Comparison of ENCODE assay signal across 20 mouse cellular contexts in the genomic region with DNA sequence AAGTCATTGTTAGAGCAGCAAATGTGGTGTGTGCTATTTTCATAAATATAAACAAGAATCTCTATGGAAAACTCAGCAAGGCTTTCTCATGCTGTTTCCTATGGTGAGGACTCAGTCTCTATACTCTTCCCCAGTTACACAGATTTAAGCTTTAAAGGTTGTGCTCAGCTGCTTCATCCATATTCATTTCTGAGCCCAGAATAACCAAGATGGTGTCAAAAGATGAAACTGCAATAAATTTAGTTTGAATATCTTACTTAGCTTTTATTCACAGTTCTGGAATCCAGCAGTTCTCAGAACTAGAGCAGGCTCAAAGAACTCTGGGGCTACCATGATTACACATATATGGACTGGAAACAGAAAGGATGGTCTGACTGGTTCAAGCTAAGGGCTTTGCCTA. TPM values are rescaled to one million over a fixed set of nuclear protein-coding genes. Genes with fewer than 3 reads are reported as not detected.
"Had no signal": no experiment of that assay in that cellular context is flagged by ENCODE, and none has a peak within 500 bp of the region (broad histone marks: within the 10 kb centered on the region; RNA-seq: fewer than 3 reads in every experiment).

No protein-coding gene starts in this region.

- ATAC-seq: midbrain, embryonic 16.5 days had no signal

- H3K27ac ChIP-seq: midbrain, embryonic 10.5 days; midbrain, embryonic 12.5 days; neural tube, embryonic 13.5 days; neural tube, embryonic 15.5 days had no signal

- H3K4me3 ChIP-seq: midbrain, embryonic 10.5 days; midbrain, embryonic 12.5 days; myocyte; neural tube, embryonic 13.5 days; neural tube, embryonic 15.5 days had no signal

- DNase-seq: lung, adult 18-20 months; lung, embryonic 14.5 days; lung, postnatal 10 days; lung, postnatal 4 days; midbrain, embryonic 14.5 days; retina, postnatal 1 day; right cerebral cortex, postnatal 25 days; right cerebral cortex, postnatal 4 days; spleen, adult 18-20 months; thymus, adult 18-20 months; thymus, postnatal 14 days; thymus, postnatal 36 days had no signal

RNA-seq across cellular contexts. Expression of gene Olfr878, which starts 16.5 kb away (rescaled TPM):
- total RNA-seq: megakaryocyte, adult 5-6 weeks; megakaryocyte-erythroid progenitor cell, adult 5-6 weeks had no signal

RNA-seq across cellular contexts. Expression of gene Olfr145, which starts 37.6 kb away (rescaled TPM):
- total RNA-seq: megakaryocyte, adult 5-6 weeks; megakaryocyte-erythroid progenitor cell, adult 5-6 weeks had no signal

RNA-seq across cellular contexts. Expression of gene Olfr881, which starts 57.5 kb away (rescaled TPM):
- total RNA-seq: megakaryocyte, adult 5-6 weeks; megakaryocyte-erythroid progenitor cell, adult 5-6 weeks had no signal
